Mouse (Mus musculus) urinary bladder, postnatal 14 days (tissue): ENCODE data around the gene 1700029P11Rik.

Experiments used
- DNase-seq: peaks from one replicate; pipeline ENCODE4 v3.0.0; 2021; ENCODE audit warnings: low spot score

1700029P11Rik gene

GRCm38 (mm10) chr15:81980321-81980720, at the start of gene 1700029P11Rik:
Gene 1700029P11Rik (plus strand): TSS chr15:81980540.
- no peak for DNase-seq

GRCm38 (mm10) chr15:81932951-81933470, 47.3 kb upstream of the 1700029P11Rik start:
- DNase-seq, result no peak

GRCm38 (mm10) chr15:81933986-81934385, 46.4 kb upstream of the 1700029P11Rik start:
- no peak for DNase-seq

GRCm38 (mm10) chr15:81935869-81936637, 44.3 kb upstream of the 1700029P11Rik start:
- no peak for DNase-seq

GRCm38 (mm10) chr15:81936679-81937078, 43.7 kb upstream of the 1700029P11Rik start, which contains the start of gene Csdc2:
Gene Csdc2 (plus strand): TSS chr15:81936759.
- peak; percentile 60 for DNase-seq

- peak; percentile 25 for DNase-seq
These were observed 43.0 kb upstream of the 1700029P11Rik start for GRCm38 (mm10) chr15:81937098-81937972.

GRCm38 (mm10) chr15:81938246-81938645, 42.1 kb upstream of the 1700029P11Rik start:
- peak; percentile 50 for DNase-seq

GRCm38 (mm10) chr15:81939157-81939715, 41.1 kb upstream of the 1700029P11Rik start:
- DNase-seq, result no peak

GRCm38 (mm10) chr15:81939774-81940173, 40.6 kb upstream of the 1700029P11Rik start:
- DNase-seq, result no peak

- DNase-seq, result no peak
These were observed 40.1 kb upstream of the 1700029P11Rik start for GRCm38 (mm10) chr15:81940219-81940618.

- DNase-seq, result no peak
These were observed 39.3 kb upstream of the 1700029P11Rik start for GRCm38 (mm10) chr15:81941010-81941409.

- no peak for DNase-seq
These were observed 37.1 kb upstream of the 1700029P11Rik start for GRCm38 (mm10) chr15:81943176-81943749.

- DNase-seq, result no peak
These were observed 31.3 kb upstream of the 1700029P11Rik start for GRCm38 (mm10) chr15:81949076-81949475.

- no peak for DNase-seq
These were observed 30.7 kb upstream of the 1700029P11Rik start for GRCm38 (mm10) chr15:81949476-81950131.

GRCm38 (mm10) chr15:81950716-81951115, 29.6 kb upstream of the 1700029P11Rik start:
- no peak for DNase-seq

- no peak for DNase-seq
These were observed 29.2 kb upstream of the 1700029P11Rik start for GRCm38 (mm10) chr15:81951159-81951558.

GRCm38 (mm10) chr15:81952310-81952709, 28.0 kb upstream of the 1700029P11Rik start:
- DNase-seq, result no peak

GRCm38 (mm10) chr15:81954151-81954583, 26.2 kb upstream of the 1700029P11Rik start:
- no peak for DNase-seq

- DNase-seq, result no peak
These were observed 25.6 kb upstream of the 1700029P11Rik start for GRCm38 (mm10) chr15:81954716-81955115.

- no peak for DNase-seq
These were observed 24.9 kb upstream of the 1700029P11Rik start for GRCm38 (mm10) chr15:81955414-81955813.

- DNase-seq, result no peak
These were observed 23.9 kb upstream of the 1700029P11Rik start for GRCm38 (mm10) chr15:81956457-81956856.
